Mouse (Mus musculus) heart, postnatal 0 days (tissue): Measurements from ENCODE around the gene Tst.

Source experiments
- CTCF ChIP-seq: IDR thresholded peaks from 2 replicates; pipeline ENCODE4 v1.5.1; 2016; ENCODE audit warnings: antibody characterized with exemption, control low read depth, low read depth
- EP300 ChIP-seq: IDR thresholded peaks from 2 replicates; pipeline ENCODE4 v1.6.1; 2016; ENCODE audit warnings: antibody characterized with exemption, low read depth

- TF ChIP-seq CTCF (no peak), EP300 (no peak)
Measured at GRCm38 (mm10) chr15:78390855-78391254, 14.9 kb downstream of the Tst start.
